Mouse (Mus musculus) forebrain, embryonic 12.5 days (tissue): ENCODE results near the gene Ccdc82. TPM values are rescaled to one million over a fixed set of nuclear protein-coding genes. Genes with fewer than 3 reads are reported as not detected.
A peak's percentile ranks its signal among the peaks of the same experiment; 100 is the strongest.

Source experiments
- ATAC-seq: fragments of 200-750 bp; cut with Nextera tagmentation; 2 replicates; pipeline ENCODE4 v1.8.0; 2017; ENCODE audit warnings: moderate TSS enrichment; ENCODE audit not compliant: low FRiP score
- H3K27ac ChIP-seq: fragments of 300-500 bp; sonication (generic); 2 replicates; pipeline ENCODE4 v1.5.1; 2016; ENCODE audit warnings: mild to moderate bottlenecking
- H3K27me3 ChIP-seq: fragments of 300-500 bp; sonication (generic); 2 replicates; pipeline ENCODE4 v1.6.1; 2016; ENCODE audit warnings: mild to moderate bottlenecking
- H3K36me3 ChIP-seq: fragments of 300-500 bp; sonication (generic); replicated peaks from 2 replicates; pipeline ENCODE4 v1.6.1; 2016; ENCODE audit warnings: mild to moderate bottlenecking
- H3K4me1 ChIP-seq: fragments of 300-500 bp; sonication (generic); 2 replicates; pipeline ENCODE4 v1.6.1; 2016
- H3K4me2 ChIP-seq: fragments of 300-500 bp; sonication (generic); 2 replicates; pipeline ENCODE4 v1.6.1; 2016; ENCODE audit warnings: mild to moderate bottlenecking, moderate library complexity
- H3K4me3 ChIP-seq: fragments of 300-500 bp; sonication (generic); replicated peaks from 2 replicates; pipeline ENCODE4 v1.5.1; 2016; ENCODE audit warnings: mild to moderate bottlenecking
- H3K9ac ChIP-seq: fragments of 300-500 bp; sonication (generic); 2 replicates; pipeline ENCODE4 v1.6.1; 2016; ENCODE audit warnings: mild to moderate bottlenecking
- H3K9me3 ChIP-seq: fragments of 300-500 bp; sonication (generic); 2 replicates; pipeline ENCODE4 v1.6.1; 2016
- WGBS: fragments of 180-500 bp; shearing (Covaris S2); methylation state at CpG from one replicate; pipeline ENCODE4 v1.1.7; 2016; 5-methylcytosine and 5-hydroxymethylcytosine counted together
- polyA plus RNA-seq: library from polyadenylated mRNA; unstranded; fragments of >200 nt; fragmentation: Nextera tagmentation; extraction: Ambion mirVana; gene quantifications from 2 replicates; pipeline ENCODE4 v1.2.1, GENCODE M21; 2016

The Ccdc82 gene
- polyA plus RNA-seq, 1 experiment from 2014 or later = 16.0 TPM

- ATAC-seq = no peak
- Histone ChIP-seq H3K27me3 (no peaks in the 10 kb centered on the region), H3K4me3 (no peak overlapping the region), H3K9ac (no peak overlapping the region), H3K4me2 (no peak overlapping the region), H3K27ac (no peak overlapping the region), H3K36me3 (no peaks in the 10 kb centered on the region), H3K9me3 (no peaks in the 10 kb centered on the region), H3K4me1 (peaks cover 4% of the 10 kb centered on the region; the same call in 1 of the 2 replicates)
- WGBS = 83% methylated on average over 5 of the region's 5 CpGs
Measured at GRCm38 (mm10) chr9:13315393-13315792, 68.6 kb downstream of the Ccdc82 start.

GRCm38 (mm10) chr9:13319566-13319965, 72.8 kb downstream of the Ccdc82 start:
- Histone ChIP-seq H3K27ac (no peak overlapping the region), H3K4me3 (no peak overlapping the region), H3K4me2 (no peak overlapping the region), H3K4me1 (peaks cover 11% of the 10 kb centered on the region), H3K27me3 (no peaks in the 10 kb centered on the region), H3K9me3 (no peaks in the 10 kb centered on the region), H3K9ac (no peak overlapping the region), H3K36me3 (no peaks in the 10 kb centered on the region)
- WGBS = 94% methylated on average over 2 of the region's 2 CpGs
- no peak for ATAC-seq

GRCm38 (mm10) chr9:13320800-13321364, 74.1 kb downstream of the Ccdc82 start:
- Histone ChIP-seq H3K9ac (no peak overlapping the region), H3K4me2 (no peak overlapping the region), H3K4me3 (no peak overlapping the region), H3K36me3 (no peaks in the 10 kb centered on the region), H3K27me3 (no peaks in the 10 kb centered on the region), H3K27ac (no peak overlapping the region), H3K4me1 (peaks cover 11% of the 10 kb centered on the region), H3K9me3 (no peaks in the 10 kb centered on the region)
- ATAC-seq = no peak
- 85% methylated on average over 5 of the region's 5 CpGs for WGBS

GRCm38 (mm10) chr9:13323074-13323473, 76.3 kb downstream of the Ccdc82 start:
- H3K9ac ChIP-seq = no peak overlapping the region
- H3K9me3 ChIP-seq = no peaks in the 10 kb centered on the region
- H3K4me2 ChIP-seq = no peak overlapping the region
- H3K4me1 ChIP-seq = peaks cover 11% of the 10 kb centered on the region
- no peaks in the 10 kb centered on the region for H3K27me3 ChIP-seq
- WGBS = 79% methylated on average over 2 of the region's 2 CpGs
- no peaks in the 10 kb centered on the region for H3K36me3 ChIP-seq
- H3K4me3 ChIP-seq = no peak overlapping the region
- no peak for ATAC-seq
- 0 out of 2 replicates have a peak overlapping the region, but pooled peaks have one; percentile 46 for H3K27ac ChIP-seq

- 0 out of 2 replicates have a peak overlapping the region, but pooled peaks have one; percentile 46 for H3K27ac ChIP-seq
- no peak for ATAC-seq
Measured at GRCm38 (mm10) chr9:13323612-13324011, 76.9 kb downstream of the Ccdc82 start.

More at GRCm38 (mm10) chr9:13323612-13324011, 76.9 kb downstream of the Ccdc82 start:
- Histone ChIP-seq H3K27me3 (no peaks in the 10 kb centered on the region), H3K9me3 (no peaks in the 10 kb centered on the region), H3K4me2 (no peak overlapping the region), H3K4me1 (peaks cover 11% of the 10 kb centered on the region), H3K36me3 (no peaks in the 10 kb centered on the region), H3K4me3 (no peak overlapping the region), H3K9ac (no peak overlapping the region)
- 32% methylated on average over 1 of the region's 1 CpGs for WGBS

Other genes with a start within 250 kb of the Ccdc82 start
- 13.7 and 15.4 TPM in 2 replicates for gene Jrkl, start 1.1 kb upstream of the Ccdc82 start, polyA plus RNA-seq
- gene Maml2, start 51.0 kb downstream of the Ccdc82 start, polyA plus RNA-seq = 10.4 and 11.8 TPM in 2 replicates
- not detected in 2 replicates for gene Gm17571, start 199.8 kb downstream of the Ccdc82 start, polyA plus RNA-seq